Mouse (Mus musculus): ENCODE data around the gene Kcnq1.

DNA sequence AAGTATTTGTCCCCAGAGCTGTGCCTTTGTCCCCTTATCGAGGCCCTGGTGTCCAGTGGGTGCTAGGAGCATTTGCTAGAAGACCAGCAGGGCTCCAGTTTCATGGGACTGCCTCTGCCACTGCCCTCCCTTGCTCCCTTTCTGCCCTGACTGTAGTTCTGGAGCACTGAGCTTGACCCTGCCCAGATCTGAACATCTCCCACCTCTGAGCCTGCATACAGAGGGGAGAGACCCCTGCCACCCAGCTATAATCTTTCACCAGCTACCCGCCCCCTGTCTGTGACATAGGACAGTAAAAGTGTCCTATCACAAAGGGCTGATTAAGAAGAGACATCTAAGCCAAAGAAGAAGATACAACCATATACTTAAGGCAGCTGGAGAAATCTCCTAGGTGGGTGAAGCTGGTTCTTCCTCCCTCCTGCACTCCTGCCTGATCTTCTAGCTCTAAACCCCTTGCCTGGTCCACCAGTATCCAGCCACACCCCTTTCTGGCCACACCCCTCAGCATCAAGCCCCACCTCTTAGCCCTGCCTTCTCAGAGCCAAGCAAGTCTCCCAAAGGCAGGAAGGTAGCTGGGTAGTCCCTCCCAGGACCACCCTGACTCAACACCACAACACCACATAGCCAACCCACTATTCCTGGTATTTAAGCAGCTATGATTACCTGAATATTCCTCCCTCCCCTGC is 322.8 kb downstream of the Kcnq1 start:
- TF ChIP-seq CTCF (IDR thresholded peaks at IDR 0.05; ENCODE audit: extremely low read depth, insufficient read length, insufficient replicate concordance, low read depth, low read length) (no peak), POLR2A (IDR thresholded peaks at IDR 0.05; ENCODE audit: low read depth, low read length) (no peak)
